Mouse (Mus musculus) left cerebral cortex, postnatal 25 days (tissue): ENCODE results near the gene Kif13a. TPM values are rescaled to one million over a fixed set of nuclear protein-coding genes. Genes with fewer than 3 reads are reported as not detected.

Experiments
- DNase-seq, 2 experiments: peaks; one replicate each; pipeline ENCODE4 v3.0.0; 2022; ENCODE audit warnings: low spot score in 2 of 2, mixed read lengths in 1 of 2
- intact Hi-C: fragments of 180-260 bp; cut with DNase I; formaldehyde crosslinking; loops from one replicate; pipeline ENCODE4 v1.15.1; 2025
- total RNA-seq, 2 experiments: library from RNA; stranded (reverse); gene quantifications; 2 replicates each; pipeline ENCODE4 v1.2.3; 2021

Kif13a gene
- total RNA-seq, 2 experiments from 2014 or later = 17.7 to 18.1 TPM

GRCm38 (mm10) chr13:46713486-46713885 is 216.2 kb downstream of the Kif13a start:
- DNase-seq = no peak
- intact Hi-C loops = no loop called here

- intact Hi-C loops = no loop called here
- no peak for DNase-seq
These were observed 226.5 kb downstream of the Kif13a start for GRCm38 (mm10) chr13:46703138-46703537.

GRCm38 (mm10) chr13:46701486-46701885 is 228.2 kb downstream of the Kif13a start:
- DNase-seq = no peak
- intact Hi-C loops = no loop called here

GRCm38 (mm10) chr13:46699372-46699771 is 230.3 kb downstream of the Kif13a start:
- no peak for DNase-seq
- intact Hi-C loops = no loop called here

Other genes starting within 250 kb of the Kif13a start
- gene Nup153, start 201.9 kb downstream of the Kif13a start, total RNA-seq = 10 to 100 TPM; 52.0 to 57.7 TPM
- 10 to 100 TPM; 17.2 to 18.8 TPM for gene Nhlrc1, start 85.0 kb upstream of the Kif13a start, total RNA-seq
- gene Kdm1b, start 113.6 kb upstream of the Kif13a start, total RNA-seq = 1 to 10 TPM; 5.7 to 8.7 TPM
- gene Tpmt, start 114.9 kb upstream of the Kif13a start, total RNA-seq = 10 to 100 TPM in 1 of 2 experiments, 1 to 10 TPM in 1; 7.3 to 10.4 TPM
- gene Dek, start 176.3 kb upstream of the Kif13a start, total RNA-seq = 10 to 100 TPM; 47.7 to 48.5 TPM
- 10 to 100 TPM; 19.1 to 21.0 TPM for gene Rnf144b, start 192.8 kb upstream of the Kif13a start, total RNA-seq